Mouse (Mus musculus): ENCODE measurements at regions not wholly inside any gene's neighbourhood (a gene's known extent, or its start where the extent isn't known, plus 50 kb on each side); places are given as distances from the start of the nearest gene placed in this dataset.

- no peak overlapping the region for H3K4me3 ChIP-seq
- H3K9ac ChIP-seq, result no peak overlapping the region
- H3K27me3 ChIP-seq (replicated peaks), result no peaks in the 10 kb centered on the region
- no peak overlapping the region for H3K27ac ChIP-seq
- no peaks in the 10 kb centered on the region for H3K36me3 ChIP-seq (replicated peaks)
- no peak overlapping the region for H3K4me2 ChIP-seq
- no peaks in the 10 kb centered on the region for H3K9me3 ChIP-seq
- WGBS, result 82% methylated on average over 1 of the region's 1 CpGs
- no peak for ATAC-seq (replicated peaks)
- no peaks in the 10 kb centered on the region for H3K4me1 ChIP-seq
These were observed 627.3 kb upstream of the Tmprss15 start for GRCm38 (mm10) chr16:79718230-79718629.

- WGBS, result 21% methylated on average over 2 of the region's 2 CpGs
- no peak overlapping the region for H3K9ac ChIP-seq
- no peak overlapping the region for H3K4me3 ChIP-seq
- H3K4me1 ChIP-seq, result no peaks in the 10 kb centered on the region
- H3K9me3 ChIP-seq, result no peaks in the 10 kb centered on the region
- no peak overlapping the region for H3K27ac ChIP-seq
- ATAC-seq (replicated peaks), result no peak
- no peak overlapping the region for H3K4me2 ChIP-seq
- no peaks in the 10 kb centered on the region for H3K36me3 ChIP-seq (replicated peaks)
- H3K27me3 ChIP-seq (replicated peaks), result no peaks in the 10 kb centered on the region
These were observed 601.5 kb upstream of the Tmprss15 start for GRCm38 (mm10) chr16:79692444-79692843.

- Histone ChIP-seq H3K9ac (no peak overlapping the region), H3K36me3 (replicated peaks) (no peaks in the 10 kb centered on the region), H3K9me3 (no peaks in the 10 kb centered on the region), H3K27me3 (replicated peaks) (no peaks in the 10 kb centered on the region), H3K4me2 (no peak overlapping the region), H3K4me1 (no peaks in the 10 kb centered on the region), H3K27ac (no peak overlapping the region), H3K4me3 (no peak overlapping the region)
- WGBS, result 31% methylated on average over 6 of the region's 6 CpGs
- ATAC-seq (replicated peaks), result no peak
These were observed 560.4 kb upstream of the Tmprss15 start for GRCm38 (mm10) chr16:79651162-79651741.

- Histone ChIP-seq H3K9me3 (no peaks in the 10 kb centered on the region), H3K27ac (no peak overlapping the region), H3K9ac (no peak overlapping the region), H3K36me3 (replicated peaks) (no peaks in the 10 kb centered on the region), H3K27me3 (replicated peaks) (no peaks in the 10 kb centered on the region), H3K4me1 (no peaks in the 10 kb centered on the region), H3K4me3 (no peak overlapping the region), H3K4me2 (no peak overlapping the region)
- 82% methylated on average over 3 of the region's 3 CpGs for WGBS
- ATAC-seq (replicated peaks), result no peak
These were observed 550.0 kb upstream of the Tmprss15 start for GRCm38 (mm10) chr16:79640898-79641297.

- WGBS, result 82% methylated on average over 1 of the region's 1 CpGs
- no peak overlapping the region for H3K27ac ChIP-seq
- H3K4me1 ChIP-seq, result no peaks in the 10 kb centered on the region
- no peaks in the 10 kb centered on the region for H3K9me3 ChIP-seq
- H3K4me2 ChIP-seq, result no peak overlapping the region
- H3K9ac ChIP-seq, result no peak overlapping the region
- H3K4me3 ChIP-seq, result no peak overlapping the region
- H3K36me3 ChIP-seq (replicated peaks), result no peaks in the 10 kb centered on the region
- H3K27me3 ChIP-seq (replicated peaks), result no peaks in the 10 kb centered on the region
- no peak for ATAC-seq (replicated peaks)
These were observed 536.2 kb upstream of the Tmprss15 start for GRCm38 (mm10) chr16:79627139-79627538.

- WGBS, result 89% methylated on average over 5 of the region's 5 CpGs
- H3K27me3 ChIP-seq (replicated peaks), result no peaks in the 10 kb centered on the region
- H3K36me3 ChIP-seq (replicated peaks), result no peaks in the 10 kb centered on the region
- ATAC-seq (replicated peaks), result no peak
- H3K4me2 ChIP-seq, result no peak overlapping the region
- no peak overlapping the region for H3K4me3 ChIP-seq
- H3K9me3 ChIP-seq, result no peaks in the 10 kb centered on the region
- no peaks in the 10 kb centered on the region for H3K4me1 ChIP-seq
- no peak overlapping the region for H3K27ac ChIP-seq
- no peak overlapping the region for H3K9ac ChIP-seq
These were observed 520.1 kb upstream of the Tmprss15 start for GRCm38 (mm10) chr16:79611002-79611401.

GRCm38 (mm10) chr16:79590891-79591290 is 500.0 kb upstream of the Tmprss15 start:
- H3K4me3 ChIP-seq, result no peak overlapping the region
- WGBS, result 75% methylated on average over 3 of the region's 3 CpGs
- no peak overlapping the region for H3K9ac ChIP-seq
- H3K36me3 ChIP-seq (replicated peaks), result no peaks in the 10 kb centered on the region
- H3K4me2 ChIP-seq, result no peak overlapping the region
- no peaks in the 10 kb centered on the region for H3K27me3 ChIP-seq (replicated peaks)
- no peaks in the 10 kb centered on the region for H3K9me3 ChIP-seq
- no peak for ATAC-seq (replicated peaks)
- no peak overlapping the region for H3K27ac ChIP-seq
- no peaks in the 10 kb centered on the region for H3K4me1 ChIP-seq

GRCm38 (mm10) chr16:79585745-79586144 is 494.8 kb upstream of the Tmprss15 start:
- no peak overlapping the region for H3K27ac ChIP-seq
- H3K4me3 ChIP-seq, result no peak overlapping the region
- no peaks in the 10 kb centered on the region for H3K4me1 ChIP-seq
- H3K27me3 ChIP-seq (replicated peaks), result no peaks in the 10 kb centered on the region
- no peak overlapping the region for H3K4me2 ChIP-seq
- no peaks in the 10 kb centered on the region for H3K9me3 ChIP-seq
- H3K36me3 ChIP-seq (replicated peaks), result no peaks in the 10 kb centered on the region
- no peak overlapping the region for H3K9ac ChIP-seq
- ATAC-seq (replicated peaks), result no peak

- H3K4me3 ChIP-seq, result no peak overlapping the region
- no peaks in the 10 kb centered on the region for H3K4me1 ChIP-seq
- no peak overlapping the region for H3K27ac ChIP-seq
- H3K9me3 ChIP-seq, result no peaks in the 10 kb centered on the region
- H3K9ac ChIP-seq, result no peak overlapping the region
- WGBS, result 87% methylated on average over 2 of the region's 2 CpGs
- no peaks in the 10 kb centered on the region for H3K36me3 ChIP-seq (replicated peaks)
- H3K27me3 ChIP-seq (replicated peaks), result no peaks in the 10 kb centered on the region
- no peak overlapping the region for H3K4me2 ChIP-seq
- ATAC-seq (replicated peaks), result no peak
These were observed 480.0 kb upstream of the Tmprss15 start for GRCm38 (mm10) chr16:79570867-79571266.

GRCm38 (mm10) chr16:79534370-79534769 is 443.5 kb upstream of the Tmprss15 start:
- WGBS, result 61% methylated on average over 2 of the region's 2 CpGs
- Histone ChIP-seq H3K27ac (no peak overlapping the region), H3K9me3 (no peaks in the 10 kb centered on the region), H3K36me3 (replicated peaks) (no peaks in the 10 kb centered on the region), H3K4me2 (no peak overlapping the region), H3K27me3 (replicated peaks) (no peaks in the 10 kb centered on the region), H3K9ac (no peak overlapping the region), H3K4me1 (no peaks in the 10 kb centered on the region), H3K4me3 (no peak overlapping the region)
- ATAC-seq (replicated peaks), result no peak

GRCm38 (mm10) chr16:79492493-79492892 is 401.6 kb upstream of the Tmprss15 start:
- peak; percentile 52; the same call in 1 of the 2 replicates for ATAC-seq (replicated peaks)
- H3K4me2 ChIP-seq, result no peak overlapping the region
- WGBS, result 33% methylated on average over 3 of the region's 3 CpGs
- H3K27me3 ChIP-seq (replicated peaks), result no peaks in the 10 kb centered on the region
- H3K4me1 ChIP-seq, result no peaks in the 10 kb centered on the region
- no peak overlapping the region for H3K9ac ChIP-seq
- no peaks in the 10 kb centered on the region for H3K9me3 ChIP-seq
- no peak overlapping the region for H3K4me3 ChIP-seq
- no peak overlapping the region for H3K27ac ChIP-seq
- H3K36me3 ChIP-seq (replicated peaks), result no peaks in the 10 kb centered on the region

- H3K4me2 ChIP-seq, result no peak overlapping the region
- no peaks in the 10 kb centered on the region for H3K4me1 ChIP-seq
- H3K27ac ChIP-seq, result no peak overlapping the region
- no peaks in the 10 kb centered on the region for H3K27me3 ChIP-seq (replicated peaks)
- WGBS, result 81% methylated on average over 2 of the region's 2 CpGs
- no peak overlapping the region for H3K4me3 ChIP-seq
- no peak overlapping the region for H3K9ac ChIP-seq
- H3K9me3 ChIP-seq, result no peaks in the 10 kb centered on the region
- no peak for ATAC-seq (replicated peaks)
- no peaks in the 10 kb centered on the region for H3K36me3 ChIP-seq (replicated peaks)
These were observed 360.0 kb upstream of the Tmprss15 start for GRCm38 (mm10) chr16:79450871-79451270.

- ATAC-seq (replicated peaks), result no peak
- no peaks in the 10 kb centered on the region for H3K27me3 ChIP-seq (replicated peaks)
- no peaks in the 10 kb centered on the region for H3K36me3 ChIP-seq (replicated peaks)
- H3K4me2 ChIP-seq, result no peak overlapping the region
- H3K4me3 ChIP-seq, result no peak overlapping the region
- H3K4me1 ChIP-seq, result no peaks in the 10 kb centered on the region
- no peaks in the 10 kb centered on the region for H3K9me3 ChIP-seq
- 33% methylated on average over 1 of the region's 1 CpGs for WGBS
- no peak overlapping the region for H3K27ac ChIP-seq
- H3K9ac ChIP-seq, result no peak overlapping the region
These were observed 358.8 kb upstream of the Tmprss15 start for GRCm38 (mm10) chr16:79449732-79450131.
